Mouse (Mus musculus) inflammation-experienced regulatory T-cells, adult 16 weeks (primary cell): ENCODE results near the gene Syt6. TPM values are rescaled to one million over a fixed set of nuclear protein-coding genes. Genes with fewer than 3 reads are reported as not detected.

Experiments
- polyA plus RNA-seq: library from polyadenylated mRNA; unstranded; fragments of 100-300 nt; shearing (Covaris generic); gene quantifications from one replicate; pipeline ENCODE4 v1.2.1, GENCODE M21; 2017

Syt6 gene
- not detected for polyA plus RNA-seq

GRCm38 (mm10) chr3:103575156-103575892 lies at the start of gene Syt6:
Gene Syt6, plus strand, starts transcription at chr3:103575231.

GRCm38 (mm10) chr3:103645968-103646367 lies 70.9 kb downstream of the Syt6 start, which contains the start of gene Atg4a-ps:
Gene Atg4a-ps, minus strand, starts transcription at chr3:103646068.

Other genes with a start within 250 kb of the Syt6 start
- 3.6 TPM for gene Atg4a-ps, start 70.8 kb downstream of the Syt6 start, polyA plus RNA-seq
- gene Olfml3, start 162.8 kb downstream of the Syt6 start, polyA plus RNA-seq = 0.33 TPM
- not detected for gene Gm10964, start 164.1 kb downstream of the Syt6 start, polyA plus RNA-seq
- 16.6 TPM for gene Hipk1, start 216.3 kb downstream of the Syt6 start, polyA plus RNA-seq
- 30.8 TPM for gene Dclre1b, start 234.2 kb downstream of the Syt6 start, polyA plus RNA-seq
- 41.3 TPM for gene Ap4b1, start 234.3 kb downstream of the Syt6 start, polyA plus RNA-seq
- not detected for gene Gm43064, start 234.3 kb downstream of the Syt6 start, polyA plus RNA-seq